Mouse (Mus musculus) heart, adult 2 months (tissue): ENCODE results near the gene Timm8b.

Source experiments
- EP300 ChIP-seq: fragments of 200-500 bp; IDR thresholded peaks from 2 replicates; pipeline ENCODE4 v1.6.1; 2011; ENCODE audit warnings: low read depth, low read length, control low read depth; ENCODE audit not compliant: insufficient read depth
- POLR2A ChIP-seq: fragments of 200-500 bp; IDR thresholded peaks from 2 replicates; pipeline ENCODE4 v1.6.1; 2011; ENCODE audit warnings: mild to moderate bottlenecking, low read depth, low read length, control low read depth; ENCODE audit not compliant: insufficient read depth

DNA sequence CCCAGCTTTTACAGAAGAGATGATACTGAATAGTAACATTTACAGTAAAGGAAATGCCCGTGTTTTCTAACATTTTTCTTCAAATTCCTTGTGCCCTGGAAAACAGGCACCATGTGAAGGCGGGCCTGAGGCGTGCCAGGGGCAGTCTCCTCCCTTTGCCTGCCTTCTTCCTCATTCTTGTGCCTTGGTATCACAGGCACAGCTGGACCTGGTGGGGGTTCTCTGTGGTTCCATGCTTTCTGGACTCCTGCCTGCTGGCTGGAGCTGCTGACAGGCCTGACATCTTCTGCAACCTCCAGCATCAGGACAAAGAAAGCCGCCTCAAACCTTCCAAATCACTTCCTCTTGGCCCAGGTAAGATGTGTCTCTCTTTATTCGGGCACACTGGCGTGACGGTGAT is 38.5 kb upstream of the Timm8b start:
- TF ChIP-seq EP300: no peak
- TF ChIP-seq POLR2A: no peak
